Mouse (Mus musculus) forebrain, embryonic 15.5 days (tissue): Measurements from ENCODE around the gene Phka2. TPM values are rescaled to one million over a fixed set of nuclear protein-coding genes. Genes with fewer than 3 reads are reported as not detected.
A peak's percentile ranks its signal among the peaks of the same experiment; 100 is the strongest.

Experiments
- ATAC-seq: fragments of 200-750 bp; cut with Nextera tagmentation; replicated peaks from 2 replicates; pipeline ENCODE4 v1.8.0; 2017; ENCODE audit warnings: mild to moderate bottlenecking, moderate TSS enrichment, moderate library complexity
- H3K27ac ChIP-seq: fragments of 300-500 bp; sonication (generic); replicated peaks from 2 replicates; pipeline ENCODE4 v1.5.1; 2015; ENCODE audit warnings: mild to moderate bottlenecking, inconsistent platforms
- H3K27me3 ChIP-seq: fragments of 300-500 bp; sonication (generic); 2 replicates; pipeline ENCODE4 v1.6.1; 2015; ENCODE audit warnings: inconsistent platforms
- H3K36me3 ChIP-seq: fragments of 300-500 bp; sonication (generic); 2 replicates; pipeline ENCODE4 v1.6.1; 2015; ENCODE audit warnings: mild to moderate bottlenecking, inconsistent platforms
- H3K4me1 ChIP-seq: fragments of 300-500 bp; sonication (generic); 2 replicates; pipeline ENCODE4 v1.6.1; 2015; ENCODE audit warnings: inconsistent platforms
- H3K4me2 ChIP-seq: fragments of 300-500 bp; sonication (generic); replicated peaks from 2 replicates; pipeline ENCODE4 v1.6.1; 2015; ENCODE audit warnings: mild to moderate bottlenecking, inconsistent platforms
- H3K4me3 ChIP-seq: fragments of 300-500 bp; sonication (generic); 2 replicates; pipeline ENCODE4 v1.5.1; 2015; ENCODE audit warnings: mild to moderate bottlenecking, inconsistent platforms
- H3K9ac ChIP-seq: fragments of 300-500 bp; sonication (generic); replicated peaks from 2 replicates; pipeline ENCODE4 v1.6.1; 2015; ENCODE audit warnings: mild to moderate bottlenecking, inconsistent platforms
- H3K9me3 ChIP-seq: fragments of 300-500 bp; sonication (generic); 2 replicates; pipeline ENCODE4 v1.6.1; 2016; ENCODE audit warnings: inconsistent platforms
- WGBS: fragments of 180-500 bp; shearing (Covaris S2); methylation state at CpG from one replicate; pipeline ENCODE4 v1.1.7; 2015; ENCODE audit warnings: mixed read lengths; 5-methylcytosine and 5-hydroxymethylcytosine counted together
- polyA plus RNA-seq: library from polyadenylated mRNA; unstranded; fragments of >200 nt; fragmentation: Nextera tagmentation; extraction: Ambion mirVana; gene quantifications from 2 replicates; pipeline ENCODE4 v1.2.1, GENCODE M21; 2015

Gene Phka2
- polyA plus RNA-seq, 1 experiment from 2014 or later, result 11.7 TPM

GRCm38 (mm10) chrX:160602770-160603169 is 100.8 kb downstream of the Phka2 start:
- Histone ChIP-seq H3K27ac (no peak overlapping the region), H3K9ac (no peak overlapping the region), H3K4me3 (no peak overlapping the region), H3K36me3 (no peaks in the 10 kb centered on the region), H3K27me3 (no peaks in the 10 kb centered on the region), H3K4me2 (no peak overlapping the region), H3K9me3 (no peaks in the 10 kb centered on the region), H3K4me1 (peaks cover 25% of the 10 kb centered on the region)
- no peak for ATAC-seq
- WGBS, result 89% methylated on average over 1 of the region's 1 CpGs

GRCm38 (mm10) chrX:160603316-160603715 is 101.3 kb downstream of the Phka2 start:
- Histone ChIP-seq H3K9me3 (no peaks in the 10 kb centered on the region), H3K4me2 (no peak overlapping the region), H3K4me3 (no peak overlapping the region), H3K36me3 (no peaks in the 10 kb centered on the region), H3K27me3 (no peaks in the 10 kb centered on the region), H3K4me1 (peaks cover 21% of the 10 kb centered on the region), H3K27ac (no peak overlapping the region), H3K9ac (no peak overlapping the region)
- 94% methylated on average over 2 of the region's 2 CpGs for WGBS
- ATAC-seq, result no peak

- no peak overlapping the region for H3K4me3 ChIP-seq
- no peak overlapping the region for H3K4me2 ChIP-seq
- ATAC-seq, result peak; percentile 49
- H3K36me3 ChIP-seq, result no peaks in the 10 kb centered on the region
- H3K27ac ChIP-seq, result no peak overlapping the region
- no peak overlapping the region for H3K9ac ChIP-seq
- no peaks in the 10 kb centered on the region for H3K9me3 ChIP-seq
- 43% methylated on average over 6 of the region's 6 CpGs for WGBS
- H3K4me1 ChIP-seq, result peaks cover 15% of the 10 kb centered on the region
- no peaks in the 10 kb centered on the region for H3K27me3 ChIP-seq
Measured at GRCm38 (mm10) chrX:160603981-160604541, 102.1 kb downstream of the Phka2 start.

- no peak for ATAC-seq
- Histone ChIP-seq H3K9ac (no peak overlapping the region), H3K9me3 (no peaks in the 10 kb centered on the region), H3K4me2 (no peak overlapping the region), H3K36me3 (no peaks in the 10 kb centered on the region), H3K27ac (no peak overlapping the region), H3K4me1 (no peaks in the 10 kb centered on the region), H3K4me3 (no peak overlapping the region), H3K27me3 (no peaks in the 10 kb centered on the region)
- 37% methylated on average over 3 of the region's 3 CpGs for WGBS
Measured at GRCm38 (mm10) chrX:160609849-160610248, 107.9 kb downstream of the Phka2 start.

GRCm38 (mm10) chrX:160610482-160610881 is 108.5 kb downstream of the Phka2 start:
- H3K9ac ChIP-seq, result no peak overlapping the region
- no peak overlapping the region for H3K4me2 ChIP-seq
- no peaks in the 10 kb centered on the region for H3K27me3 ChIP-seq
- no peaks in the 10 kb centered on the region for H3K4me1 ChIP-seq
- no peak overlapping the region for H3K4me3 ChIP-seq
- no peak for ATAC-seq
- H3K9me3 ChIP-seq, result no peaks in the 10 kb centered on the region
- WGBS, result 57% methylated on average over 2 of the region's 2 CpGs
- H3K27ac ChIP-seq, result no peak overlapping the region
- no peaks in the 10 kb centered on the region for H3K36me3 ChIP-seq

GRCm38 (mm10) chrX:160610882-160611644 is 109.1 kb downstream of the Phka2 start:
- Histone ChIP-seq H3K9ac (no peak overlapping the region), H3K4me1 (no peaks in the 10 kb centered on the region), H3K27ac (no peak overlapping the region), H3K4me3 (no peak overlapping the region), H3K4me2 (no peak overlapping the region), H3K27me3 (no peaks in the 10 kb centered on the region), H3K36me3 (no peaks in the 10 kb centered on the region), H3K9me3 (no peaks in the 10 kb centered on the region)
- no peak for ATAC-seq
- WGBS, result 22% methylated on average over 4 of the region's 4 CpGs

Other genes with a start within 250 kb of the Phka2 start
- gene Adgrg2, start 111.5 kb upstream of the Phka2 start, polyA plus RNA-seq, result 0.78 and 1.1 TPM in 2 replicates
- 0.18 and 0.23 TPM in 2 replicates for gene Ppef1, start 233.6 kb downstream of the Phka2 start, polyA plus RNA-seq